Mouse (Mus musculus) left cerebral cortex, postnatal 36 days (tissue): ENCODE measurements around the gene Otud1. TPM values are rescaled to one million over a fixed set of nuclear protein-coding genes. Genes with fewer than 3 reads are reported as not detected.
A peak's percentile ranks its signal among the peaks of the same experiment; 100 is the strongest.

ENCODE experiments used
- DNase-seq, 2 experiments: peaks; one replicate each; pipeline ENCODE4 v3.0.0; 2021 to 2022; ENCODE audit warnings: low spot score in 2 of 2, mixed read lengths in 1 of 2
- intact Hi-C: fragments of 180-260 bp; cut with DNase I; formaldehyde crosslinking; loops from one replicate; pipeline ENCODE4 v1.15.1; 2025
- total RNA-seq, 2 experiments: library from RNA; stranded (reverse); gene quantifications; 2 replicates each; pipeline ENCODE4 v1.2.3; 2021

Otud1 gene
- 10 to 100 TPM; 23.4 to 30.0 TPM for total RNA-seq

GRCm38 (mm10) chr2:19657158-19657874 is at the start of gene Otud1:
Otud1 (plus strand) TSS chr2:19657752.
- peak; percentile 96 to 97 for DNase-seq
- intact Hi-C loops, result loop anchor here (2.0 to 10.0 kb wide), 4 partner anchors 60 to 233 kb away; no protein-coding TSS in a partner anchor

- intact Hi-C loops, result no loop called here
- no peak for DNase-seq
Measured at GRCm38 (mm10) chr2:19607852-19608251, 49.7 kb upstream of the Otud1 start.

GRCm38 (mm10) chr2:19608410-19609073 is 49.0 kb upstream of the Otud1 start:
- intact Hi-C loops, result no loop called here
- DNase-seq, result no peak

GRCm38 (mm10) chr2:19622041-19622440 is 35.5 kb upstream of the Otud1 start:
- no peak for DNase-seq
- intact Hi-C loops, result no loop called here

GRCm38 (mm10) chr2:19627044-19627443 is 30.5 kb upstream of the Otud1 start:
- no peak for DNase-seq
- intact Hi-C loops, result no loop called here

GRCm38 (mm10) chr2:19627920-19628608 is 29.5 kb upstream of the Otud1 start:
- intact Hi-C loops, result no loop called here
- no peak for DNase-seq

- intact Hi-C loops, result no loop called here
- DNase-seq, result no peak
Measured at GRCm38 (mm10) chr2:19630544-19630943, 27.0 kb upstream of the Otud1 start.

GRCm38 (mm10) chr2:19633406-19633920 is 24.1 kb upstream of the Otud1 start:
- DNase-seq, result no peak
- intact Hi-C loops, result no loop called here

- intact Hi-C loops, result no loop called here
- no peak for DNase-seq
Measured at GRCm38 (mm10) chr2:19645182-19645581, 12.4 kb upstream of the Otud1 start.

GRCm38 (mm10) chr2:19646144-19646543 is 11.4 kb upstream of the Otud1 start:
- intact Hi-C loops, result no loop called here
- no peak for DNase-seq

- peak in 1 of 2 experiments; percentile 50 for DNase-seq
- intact Hi-C loops, result no loop called here
Measured at GRCm38 (mm10) chr2:19646910-19647309, 10.6 kb upstream of the Otud1 start.

- no peak for DNase-seq
- intact Hi-C loops, result loop anchor here (2.0 to 10.0 kb wide), 4 partner anchors 59 to 232 kb away; no protein-coding TSS in a partner anchor
Measured at GRCm38 (mm10) chr2:19656436-19656835, 1.1 kb upstream of the Otud1 start.

- intact Hi-C loops, result loop anchor here (2.0 to 10.0 kb wide), 4 partner anchors 61 to 233 kb away; no protein-coding TSS in a partner anchor
Measured at GRCm38 (mm10) chr2:19657881-19658589, 483 bp downstream of the Otud1 start.

GRCm38 (mm10) chr2:19658661-19659384 is 1.3 kb downstream of the Otud1 start:
- peak; percentile 54 for DNase-seq
- intact Hi-C loops, result loop anchor here (5.0 to 10.0 kb wide), 3 partner anchors 62 to 234 kb away; no protein-coding TSS in a partner anchor

More at GRCm38 (mm10) chr2:19657881-19658589, 483 bp downstream of the Otud1 start:
- peak; percentile 65 to 72 for DNase-seq

GRCm38 (mm10) chr2:19660875-19661274 is 3.3 kb downstream of the Otud1 start:
- intact Hi-C loops, result no loop called here
- no peak for DNase-seq

- intact Hi-C loops, result no loop called here
Measured at GRCm38 (mm10) chr2:19663146-19663848, 5.7 kb downstream of the Otud1 start.

GRCm38 (mm10) chr2:19664147-19664546 is 6.6 kb downstream of the Otud1 start:
- no peak for DNase-seq
- intact Hi-C loops, result no loop called here

More at GRCm38 (mm10) chr2:19663146-19663848, 5.7 kb downstream of the Otud1 start:
- peak in 1 of 2 experiments; percentile 18 for DNase-seq
